Mouse (Mus musculus) layer of hippocampus, postnatal 25 days (tissue): Measurements from ENCODE around the gene Rnls. TPM values are rescaled to one million over a fixed set of nuclear protein-coding genes. Genes with fewer than 3 reads are reported as not detected.
"Not testable (repeated sequence)": the region's sequence is repeated elsewhere in the genome, so short reads cannot be mapped to it uniquely, and the experiment has no call there.

Experiments
- DNase-seq, 2 experiments: peaks; one replicate each; pipeline ENCODE4 v3.0.0; 2022; ENCODE audit warnings: mixed read lengths in 2 of 2, low spot score in 1 of 2; ENCODE audit errors: extremely low spot score in 1 of 2
- total RNA-seq, 2 experiments: library from RNA; stranded (reverse); gene quantifications; 2 replicates each; pipeline ENCODE4 v1.2.3; 2021

Gene Rnls
- total RNA-seq = 1 to 10 TPM; 1.5 to 1.8 TPM

GRCm38 (mm10) chr19:33391651-33392382 lies at the start of gene Rnls:
Gene Rnls (minus strand): TSS chr19:33392295.
- peak; percentile 65 to 71 for DNase-seq

GRCm38 (mm10) chr19:33429457-33429856 lies 37.4 kb upstream of the Rnls start:
- no peak for DNase-seq

- not testable (repeated sequence) for DNase-seq
Observed at GRCm38 (mm10) chr19:33419368-33419767, 27.3 kb upstream of the Rnls start.

DNA sequence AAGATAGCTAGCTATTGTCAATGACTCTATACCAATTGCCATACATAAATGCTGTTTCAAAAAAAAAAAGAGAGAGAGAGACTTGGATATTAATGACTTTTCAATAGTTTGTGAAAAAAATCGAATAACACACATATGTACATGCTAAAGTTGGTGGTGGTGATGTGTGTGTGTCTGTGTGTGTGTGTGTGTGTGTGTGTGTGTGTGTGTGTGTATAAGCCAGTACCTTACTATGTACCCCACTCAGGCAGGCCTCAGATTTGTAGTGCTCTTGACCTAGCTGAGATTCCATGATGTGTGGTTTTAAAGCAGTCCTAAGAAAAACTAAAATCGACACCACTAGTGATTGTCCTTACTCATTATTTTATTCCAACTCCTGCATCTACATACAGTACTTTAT lies 11.3 kb downstream of the Rnls start:
- no peak for DNase-seq

DNA sequence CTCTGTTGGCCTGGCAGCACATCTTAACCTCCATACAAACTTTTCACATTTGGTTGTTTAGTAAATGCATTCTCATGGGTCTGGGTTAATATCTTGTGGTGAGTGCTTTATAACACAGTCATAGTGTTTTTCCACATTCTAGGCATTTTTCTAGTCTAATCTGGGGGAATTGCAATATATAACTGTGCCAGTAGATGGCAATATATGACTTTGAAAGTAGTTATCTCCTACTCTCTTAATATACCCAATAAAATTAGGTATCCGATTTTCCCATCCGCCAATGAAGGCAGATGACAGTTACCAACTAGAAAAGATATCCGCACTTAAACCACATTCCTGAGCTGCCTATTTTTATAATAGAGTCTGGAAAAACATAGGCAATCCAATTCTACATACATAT lies 11.7 kb downstream of the Rnls start:
- no peak for DNase-seq

GRCm38 (mm10) chr19:33368808-33369207 lies 23.3 kb downstream of the Rnls start:
- no peak for DNase-seq

DNA sequence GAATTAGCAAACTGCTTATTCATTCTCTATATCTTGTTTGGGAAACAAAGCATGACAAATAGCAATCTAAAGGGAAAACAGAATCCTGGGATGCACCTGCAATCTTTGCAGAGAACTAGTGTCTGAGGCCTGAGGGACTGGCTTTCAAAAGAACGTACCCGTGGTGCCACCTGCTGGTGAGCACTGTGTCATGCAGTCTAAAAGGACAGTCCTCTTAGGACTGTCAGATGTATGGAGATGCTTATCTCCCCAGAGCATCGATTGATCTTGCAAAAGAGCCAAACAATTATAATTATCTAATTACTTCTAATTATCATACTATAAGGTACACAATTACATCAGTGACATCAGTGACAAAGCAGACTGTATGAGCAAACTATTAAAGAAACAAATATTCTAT lies 25.4 kb downstream of the Rnls start:
- peak; percentile 61 to 84 for DNase-seq

- no peak for DNase-seq
Observed at GRCm38 (mm10) chr19:33357019-33357418, 35.1 kb downstream of the Rnls start.

DNA sequence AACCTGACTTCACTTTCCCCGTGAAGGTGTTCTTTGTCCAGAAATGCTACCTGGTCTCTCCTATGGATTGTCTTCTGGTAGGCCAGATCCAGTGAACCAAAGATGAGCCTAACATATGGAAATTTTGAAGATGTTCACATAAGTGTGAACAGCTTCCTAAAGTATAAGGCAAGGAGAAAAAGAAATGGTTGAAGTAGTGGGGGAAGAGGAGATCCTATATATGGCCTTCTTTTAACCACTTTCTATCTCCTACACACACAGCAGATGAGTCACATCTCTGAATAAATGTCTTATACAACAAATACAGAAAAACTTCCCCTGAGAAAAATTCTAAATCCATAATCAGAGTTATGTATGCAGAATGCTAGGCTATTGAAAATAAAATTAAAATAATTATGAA lies 52.0 kb downstream of the Rnls start:
- no peak for DNase-seq

DNA sequence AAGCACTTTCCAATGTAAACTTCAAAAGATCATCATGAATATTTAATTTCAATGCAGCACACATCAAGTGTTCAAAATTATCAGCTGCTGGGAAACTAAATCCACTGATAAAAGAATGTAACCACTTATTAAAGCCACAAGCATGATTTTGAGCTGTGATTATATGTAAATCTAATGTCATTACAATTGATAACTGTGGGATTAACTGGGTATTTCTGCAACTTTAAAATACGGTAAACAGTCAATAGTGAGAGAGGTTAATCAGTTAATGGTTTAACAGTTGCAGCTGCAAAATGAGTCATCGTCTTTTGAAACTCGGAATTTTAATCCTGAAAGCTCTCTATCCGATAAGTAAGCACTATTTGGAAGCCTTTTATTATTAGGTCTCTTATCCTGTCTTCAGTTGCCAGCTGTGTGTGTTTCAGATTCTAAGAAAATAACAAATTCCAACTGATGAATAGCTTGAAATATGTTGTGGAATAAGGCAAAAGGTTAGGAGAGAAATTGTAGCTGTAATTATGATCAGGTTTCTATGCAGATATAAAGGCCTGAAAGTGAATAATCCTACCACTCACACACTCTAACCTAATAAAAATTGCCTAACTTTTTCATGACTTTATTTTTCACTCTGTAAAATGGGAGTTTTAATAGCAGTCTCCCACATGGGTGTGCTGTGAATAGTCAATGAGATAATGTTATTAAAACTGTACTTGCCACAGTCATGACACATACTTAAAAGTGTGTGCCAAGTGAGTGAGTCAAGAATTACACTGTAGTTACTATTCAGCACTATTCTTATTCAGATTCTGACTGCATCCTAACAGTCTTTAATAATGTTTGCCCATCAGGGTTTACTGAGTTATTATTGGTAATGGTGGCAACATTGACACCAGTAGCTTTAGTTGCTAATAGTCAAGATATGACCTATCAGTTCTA lies 65.1 kb downstream of the Rnls start:
- no peak for DNase-seq

DNA sequence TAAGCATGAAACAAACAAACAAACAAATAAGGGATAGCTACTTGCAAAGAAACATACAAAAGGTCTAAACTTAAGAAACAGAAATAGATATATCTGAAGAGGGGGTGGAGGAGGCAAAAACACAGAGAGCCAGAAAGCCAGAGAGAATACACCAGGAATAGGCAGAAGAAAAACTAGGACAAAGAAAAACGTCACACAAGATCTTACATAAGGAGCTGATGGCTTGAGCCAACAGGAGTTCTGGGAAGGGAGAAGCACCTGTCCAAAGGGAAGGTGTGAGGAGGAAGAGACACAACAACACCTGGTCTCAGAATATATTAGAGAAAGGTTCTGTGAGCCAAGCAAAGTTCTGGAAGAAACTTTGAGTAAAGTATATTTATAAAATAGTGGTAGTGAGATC lies 73.3 kb downstream of the Rnls start:
- no peak for DNase-seq

GRCm38 (mm10) chr19:33317130-33317529 lies 75.0 kb downstream of the Rnls start:
- no peak for DNase-seq

GRCm38 (mm10) chr19:33299726-33300292 lies 92.3 kb downstream of the Rnls start:
- no peak for DNase-seq

DNA sequence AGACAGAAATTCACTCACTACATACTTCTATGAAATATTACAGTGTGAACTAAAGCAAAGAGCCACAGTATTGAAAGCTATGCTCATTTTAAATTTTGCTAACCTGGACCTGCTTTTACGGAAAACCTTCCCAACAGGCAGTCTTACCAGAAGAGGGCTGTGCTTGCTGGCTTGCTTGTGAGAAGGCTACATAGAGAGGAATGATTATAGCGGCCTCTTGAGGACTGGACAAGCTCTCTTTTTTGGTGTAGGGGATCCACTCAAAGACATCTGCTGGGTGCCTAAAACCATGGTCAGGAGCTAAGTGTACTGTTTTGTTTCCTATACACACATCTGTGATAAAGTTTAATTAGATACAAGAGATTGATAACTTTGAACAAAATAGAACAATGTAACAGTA lies 95.8 kb downstream of the Rnls start:
- no peak for DNase-seq

GRCm38 (mm10) chr19:33282985-33283384 lies 109.1 kb downstream of the Rnls start:
- no peak for DNase-seq

DNA sequence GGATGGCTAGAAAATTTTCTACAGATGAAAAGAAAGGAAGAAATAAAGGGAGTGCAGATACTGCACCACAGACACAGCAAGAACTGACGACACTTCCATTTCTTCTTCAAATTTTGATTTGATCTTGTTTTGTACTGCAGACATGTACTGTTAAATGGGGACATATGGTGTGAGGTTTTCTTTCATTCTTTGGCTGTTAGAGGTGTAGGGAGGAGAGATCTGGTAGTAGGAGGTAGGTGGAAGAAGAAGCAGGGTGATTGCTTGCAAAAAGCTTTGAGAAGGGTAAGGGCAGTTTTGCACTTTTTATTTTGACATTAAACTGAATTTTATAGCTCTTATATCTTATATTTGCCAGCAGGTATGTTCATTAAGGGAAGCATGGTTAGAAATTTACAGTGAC lies 115.7 kb downstream of the Rnls start:
- DNase-seq = no peak

DNA sequence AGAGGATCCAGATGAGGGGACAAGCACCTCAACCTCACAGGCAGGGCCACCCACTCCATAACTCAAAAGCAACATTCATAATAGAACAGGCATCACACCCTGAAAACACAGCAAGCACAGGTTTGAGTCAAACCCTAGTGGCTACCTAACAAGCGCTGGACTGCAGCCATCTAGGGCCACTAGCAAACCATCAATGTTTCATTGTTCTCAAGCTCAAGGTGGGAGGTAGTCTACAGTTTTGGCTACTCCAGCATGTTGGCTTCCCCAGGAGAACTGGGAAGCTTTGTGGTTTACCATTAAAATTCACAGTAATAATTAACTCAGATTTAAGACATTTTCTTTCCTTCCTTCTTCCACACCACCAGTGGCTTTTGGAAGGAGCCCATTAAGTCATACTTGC lies 118.4 kb downstream of the Rnls start:
- no peak for DNase-seq

DNA sequence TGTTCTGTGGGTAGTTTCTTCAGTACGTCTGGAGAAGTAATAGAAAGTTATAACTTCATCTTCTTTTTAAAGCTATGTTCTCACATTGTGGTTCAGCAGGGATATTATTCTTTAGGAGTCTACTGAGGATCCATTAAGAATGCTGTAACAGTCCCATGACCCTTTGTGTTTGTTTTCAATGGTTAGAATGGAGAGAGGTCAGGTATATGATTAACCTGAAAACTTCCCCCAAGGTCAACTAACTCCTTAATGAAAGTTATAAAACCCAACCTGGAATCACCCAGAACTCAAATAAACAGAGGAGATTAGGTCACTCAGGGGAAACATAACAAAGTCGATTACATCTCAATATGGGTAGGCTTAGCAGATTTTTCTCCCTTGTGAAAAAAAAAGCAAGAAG lies 120.5 kb downstream of the Rnls start:
- DNase-seq = no peak

DNA sequence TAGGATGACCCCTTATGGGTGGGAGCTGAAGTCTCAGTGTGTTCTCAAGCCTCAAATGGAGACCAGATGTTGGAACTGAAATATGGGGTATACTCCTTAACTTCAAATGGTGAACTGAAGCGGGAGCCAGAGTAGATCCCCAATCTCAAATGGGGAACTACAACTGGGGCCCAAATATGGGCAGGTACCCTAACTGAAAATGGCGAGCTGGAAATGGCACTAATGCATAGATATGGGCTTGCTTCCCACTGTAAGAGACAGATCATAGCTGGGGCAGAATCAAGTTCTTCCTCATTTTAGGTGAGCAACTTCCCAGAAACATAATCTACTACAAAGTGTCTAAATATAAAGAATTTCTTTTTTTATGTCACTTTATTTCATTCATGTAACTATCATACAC lies 121.9 kb downstream of the Rnls start:
- no peak for DNase-seq

DNA sequence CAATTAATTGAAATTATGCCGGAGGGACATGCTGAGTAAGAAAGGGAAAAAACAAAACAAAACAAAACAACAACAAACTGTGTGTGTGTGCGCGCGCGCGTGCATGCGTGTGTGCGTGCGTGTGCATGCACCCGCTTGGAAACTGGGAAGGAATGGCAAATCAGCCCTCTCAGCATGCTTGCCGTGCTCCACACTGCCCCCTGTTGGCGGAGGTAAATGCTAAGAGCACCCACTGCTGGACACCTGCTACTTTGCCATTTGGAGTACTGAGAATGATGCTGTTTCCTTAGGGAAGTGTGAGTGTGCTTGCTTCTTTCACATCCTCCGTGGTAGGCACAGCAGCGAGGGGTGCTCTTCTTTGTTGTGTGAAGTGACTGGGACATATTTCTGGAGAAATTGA lies 124.1 kb downstream of the Rnls start:
- peak in 1 of 2 experiments; percentile 20 for DNase-seq

DNA sequence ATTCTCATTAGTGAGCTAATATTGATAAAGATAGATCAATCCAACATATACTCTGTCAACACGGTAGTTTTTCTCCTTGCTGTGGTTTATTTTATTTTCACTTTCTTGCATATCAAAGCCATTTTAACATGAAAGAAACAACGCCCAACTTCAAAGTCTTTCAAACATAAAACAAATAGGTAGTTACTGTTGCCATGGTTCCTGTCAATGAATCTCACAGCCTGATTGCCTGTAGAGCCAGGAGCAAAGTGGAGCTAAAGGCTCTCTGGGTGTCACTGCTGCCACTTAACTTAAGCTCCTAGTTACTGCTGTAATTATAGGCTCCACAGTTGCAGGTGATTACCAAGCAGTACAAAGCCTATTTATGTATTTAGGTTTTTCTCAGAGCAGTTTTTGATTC lies 126.8 kb downstream of the Rnls start:
- no peak for DNase-seq
